Mouse (Mus musculus): Measurements from ENCODE around the gene Rgl3. TPM values are rescaled to one million over a fixed set of nuclear protein-coding genes. Genes with fewer than 3 reads are reported as not detected.

The Rgl3 gene
- polyA plus RNA-seq, 1 experiment from 2014 or later = 2.5 TPM

GRCm38 (mm10) chr9:21923490-21924098 is 65.7 kb downstream of the Rgl3 start:
- no peaks in the 10 kb centered on the region for H3K27me3 ChIP-seq (replicated peaks; ENCODE audit: control insufficient read depth, insufficient read depth, low read length)
- H3K4me3 ChIP-seq (ENCODE audit: low read depth, low read length) = no peak overlapping the region
- ATAC-seq = no peak
- TF ChIP-seq CTCF (IDR thresholded peaks at IDR 0.05; ENCODE audit: low read depth) = no peak
- WGBS = 48% methylated on average over 3 of the region's 3 CpGs
- peaks cover 5% of the 10 kb centered on the region; the same call in 1 of the 2 replicates for H3K4me1 ChIP-seq (replicated peaks; ENCODE audit: control insufficient read depth, insufficient read depth, low read length)
- no peaks in the 10 kb centered on the region; the same call in 1 of the 2 replicates for H3K36me3 ChIP-seq (ENCODE audit: control insufficient read depth, insufficient read depth)
- H3K27ac ChIP-seq (ENCODE audit: low read depth, low read length) = no peak overlapping the region
- H3K9ac ChIP-seq (ENCODE audit: low read depth, low read length) = no peak overlapping the region
- no peak overlapping the region for H3K4me2 ChIP-seq (replicated peaks; ENCODE audit: low read depth)
- no peaks in the 10 kb centered on the region for H3K9me3 ChIP-seq (ENCODE audit: control insufficient read depth)

GRCm38 (mm10) chr9:21923036-21923435 is 66.2 kb downstream of the Rgl3 start:
- Histone ChIP-seq H3K27me3 (replicated peaks; ENCODE audit: control insufficient read depth, insufficient read depth, low read length) (no peaks in the 10 kb centered on the region), H3K27ac (ENCODE audit: low read depth, low read length) (no peak overlapping the region), H3K9me3 (ENCODE audit: control insufficient read depth) (no peaks in the 10 kb centered on the region), H3K4me3 (ENCODE audit: low read depth, low read length) (no peak overlapping the region), H3K4me1 (replicated peaks; ENCODE audit: control insufficient read depth, insufficient read depth, low read length) (peaks cover 5% of the 10 kb centered on the region; the same call in 1 of the 2 replicates), H3K36me3 (ENCODE audit: control insufficient read depth, insufficient read depth) (no peaks in the 10 kb centered on the region; the same call in 1 of the 2 replicates), H3K9ac (ENCODE audit: low read depth, low read length) (no peak overlapping the region), H3K4me2 (replicated peaks; ENCODE audit: low read depth) (no peak overlapping the region)
- ATAC-seq = no peak
- 92% methylated on average over 4 of the region's 4 CpGs for WGBS
- TF ChIP-seq CTCF (IDR thresholded peaks at IDR 0.05; ENCODE audit: low read depth) = no peak

Other genes starting within 250 kb of the Rgl3 start
- 23.5 and 32.4 TPM in 2 replicates for gene Spc24, start 229.1 kb downstream of the Rgl3 start, polyA plus RNA-seq (2015; fragmentation: Nextera tagmentation; extraction: Ambion mirVana)
- gene Kank2, start 190.7 kb downstream of the Rgl3 start, polyA plus RNA-seq (2015; fragmentation: Nextera tagmentation; extraction: Ambion mirVana) = 6.4 TPM in 2 replicates
- 15.9 and 21.1 TPM in 2 replicates for gene Angptl8, start 153.9 kb downstream of the Rgl3 start, polyA plus RNA-seq (2015; fragmentation: Nextera tagmentation; extraction: Ambion mirVana)
- 15.5 and 18.4 TPM in 2 replicates for gene Dock6, start 136.8 kb downstream of the Rgl3 start, polyA plus RNA-seq (2015; fragmentation: Nextera tagmentation; extraction: Ambion mirVana)
- 19.9 and 20.3 TPM in 2 replicates for gene Rab3d, start 71.3 kb downstream of the Rgl3 start, polyA plus RNA-seq (2015; fragmentation: Nextera tagmentation; extraction: Ambion mirVana)
- gene Ccdc159, start 62.0 kb downstream of the Rgl3 start, polyA plus RNA-seq (2015; fragmentation: Nextera tagmentation; extraction: Ambion mirVana) = 0.63 and 0.99 TPM in 2 replicates
- 83.1 and 88.2 TPM in 2 replicates for gene Tmem205, start 61.9 kb downstream of the Rgl3 start, polyA plus RNA-seq (2015; fragmentation: Nextera tagmentation; extraction: Ambion mirVana)
- gene Plppr2, start 52.4 kb downstream of the Rgl3 start, polyA plus RNA-seq (2015; fragmentation: Nextera tagmentation; extraction: Ambion mirVana) = 2.9 and 3.2 TPM in 2 replicates
- 4.6 and 4.8 TPM in 2 replicates for gene Swsap1, start 33.7 kb downstream of the Rgl3 start, polyA plus RNA-seq (2015; fragmentation: Nextera tagmentation; extraction: Ambion mirVana)
- gene Epor, start 25.9 kb downstream of the Rgl3 start, polyA plus RNA-seq (2015; fragmentation: Nextera tagmentation; extraction: Ambion mirVana) = 3.2 and 3.8 TPM in 2 replicates
- gene Ccdc151, start 13.2 kb upstream of the Rgl3 start, polyA plus RNA-seq (2015; fragmentation: Nextera tagmentation; extraction: Ambion mirVana) = 0.22 and 0.35 TPM in 2 replicates
- gene Prkcsh, start 13.4 kb upstream of the Rgl3 start, polyA plus RNA-seq (2015; fragmentation: Nextera tagmentation; extraction: Ambion mirVana) = 98.6 and 104 TPM in 2 replicates
- 0.78 and 0.99 TPM in 2 replicates for gene Elavl3, start 62.6 kb upstream of the Rgl3 start, polyA plus RNA-seq (2015; fragmentation: Nextera tagmentation; extraction: Ambion mirVana)
- gene Gm49318, start 81.8 kb upstream of the Rgl3 start, polyA plus RNA-seq (2015; fragmentation: Nextera tagmentation; extraction: Ambion mirVana) = not detected in 2 replicates
- 4.2 and 4.5 TPM in 2 replicates for gene Zfp653, start 81.9 kb upstream of the Rgl3 start, polyA plus RNA-seq (2015; fragmentation: Nextera tagmentation; extraction: Ambion mirVana)
- gene Ecsit, start 96.0 kb upstream of the Rgl3 start, polyA plus RNA-seq (2015; fragmentation: Nextera tagmentation; extraction: Ambion mirVana) = 23.8 and 25.3 TPM in 2 replicates
- 419 and 432 TPM in 2 replicates for gene Cnn1, start 109.8 kb upstream of the Rgl3 start, polyA plus RNA-seq (2015; fragmentation: Nextera tagmentation; extraction: Ambion mirVana)
- 93.7 and 99.4 TPM in 2 replicates for gene Elof1, start 127.7 kb upstream of the Rgl3 start, polyA plus RNA-seq (2015; fragmentation: Nextera tagmentation; extraction: Ambion mirVana)
- 175 and 178 TPM in 2 replicates for gene Acp5, start 146.3 kb upstream of the Rgl3 start, polyA plus RNA-seq (2015; fragmentation: Nextera tagmentation; extraction: Ambion mirVana)
- gene Pigyl, start 167.4 kb upstream of the Rgl3 start, polyA plus RNA-seq (2015; fragmentation: Nextera tagmentation; extraction: Ambion mirVana) = 121 and 123 TPM in 2 replicates
- gene Zfp872, start 198.6 kb upstream of the Rgl3 start, polyA plus RNA-seq (2015; fragmentation: Nextera tagmentation; extraction: Ambion mirVana) = 0.27 and 0.38 TPM in 2 replicates
- 12.6 and 14.4 TPM in 2 replicates for gene Zfp809, start 236.3 kb upstream of the Rgl3 start, polyA plus RNA-seq (2015; fragmentation: Nextera tagmentation; extraction: Ambion mirVana)

Measured in intestine, postnatal 0 days (tissue).